Mouse (Mus musculus) limb, embryonic 13.5 days (tissue): ENCODE measurements at regions not wholly inside any gene's neighbourhood (a gene's known extent, or its start where the extent isn't known, plus 50 kb on each side); places are given as distances from the start of the nearest gene placed in this dataset.

Source experiments
- ATAC-seq: fragments of 200-750 bp; cut with Nextera tagmentation; 2 replicates; pipeline ENCODE4 v1.8.0; 2017; ENCODE audit warnings: low read depth, moderate number of reproducible peaks, moderate TSS enrichment; ENCODE audit not compliant: low FRiP score
- H3K27ac ChIP-seq: fragments of 300-500 bp; sonication (generic); 2 replicates; pipeline ENCODE4 v1.5.1; 2015; ENCODE audit warnings: inconsistent platforms, mild to moderate bottlenecking, moderate library complexity
- H3K27me3 ChIP-seq: fragments of 300-500 bp; sonication (generic); 2 replicates; pipeline ENCODE4 v1.6.1; 2015; ENCODE audit warnings: mild to moderate bottlenecking, inconsistent platforms
- H3K36me3 ChIP-seq: fragments of 300-500 bp; sonication (generic); 2 replicates; pipeline ENCODE4 v1.6.1; 2015; ENCODE audit warnings: inconsistent platforms, mild to moderate bottlenecking, moderate library complexity
- H3K4me1 ChIP-seq: fragments of 300-500 bp; sonication (generic); 2 replicates; pipeline ENCODE4 v1.6.1; 2015; ENCODE audit warnings: inconsistent platforms
- H3K4me2 ChIP-seq: fragments of 300-500 bp; sonication (generic); replicated peaks from 2 replicates; pipeline ENCODE4 v1.6.1; 2015; ENCODE audit warnings: inconsistent platforms, mild to moderate bottlenecking, moderate library complexity
- H3K4me3 ChIP-seq: fragments of 300-500 bp; sonication (generic); 2 replicates; pipeline ENCODE4 v1.5.1; 2015; ENCODE audit warnings: moderate library complexity, mild to moderate bottlenecking, inconsistent platforms
- H3K9ac ChIP-seq: fragments of 300-500 bp; sonication (generic); 2 replicates; pipeline ENCODE4 v1.6.1; 2015; ENCODE audit warnings: mild to moderate bottlenecking, inconsistent platforms
- H3K9me3 ChIP-seq: fragments of 300-500 bp; sonication (generic); 2 replicates; pipeline ENCODE4 v1.6.1; 2016; ENCODE audit warnings: inconsistent platforms
- WGBS: fragments of 180-500 bp; shearing (Covaris S2); methylation state at CpG from one replicate; pipeline ENCODE4 v1.1.7; 2015; 5-methylcytosine and 5-hydroxymethylcytosine counted together

- no peaks in the 10 kb centered on the region for H3K9me3 ChIP-seq
- H3K4me2 ChIP-seq: no peak overlapping the region
- 66% methylated on average over 2 of the region's 2 CpGs for WGBS
- no peak overlapping the region for H3K27ac ChIP-seq
- no peaks in the 10 kb centered on the region for H3K4me1 ChIP-seq
- no peaks in the 10 kb centered on the region for H3K36me3 ChIP-seq
- H3K4me3 ChIP-seq: no peak overlapping the region
- no peaks in the 10 kb centered on the region for H3K27me3 ChIP-seq
- ATAC-seq: no peak
- no peak overlapping the region for H3K9ac ChIP-seq
Observed at GRCm38 (mm10) chr1:124793026-124793425, 642.5 kb downstream of the Actr3 start.

GRCm38 (mm10) chr1:124790646-124791045, 644.9 kb downstream of the Actr3 start:
- 42% methylated on average over 2 of the region's 2 CpGs for WGBS
- no peaks in the 10 kb centered on the region for H3K27me3 ChIP-seq
- no peaks in the 10 kb centered on the region for H3K9me3 ChIP-seq
- H3K36me3 ChIP-seq: no peaks in the 10 kb centered on the region
- H3K4me3 ChIP-seq: no peak overlapping the region
- H3K9ac ChIP-seq: no peak overlapping the region
- no peaks in the 10 kb centered on the region for H3K4me1 ChIP-seq
- no peak for ATAC-seq
- H3K4me2 ChIP-seq: no peak overlapping the region
- no peak overlapping the region for H3K27ac ChIP-seq

- Histone ChIP-seq H3K4me3 (no peak overlapping the region), H3K27me3 (no peaks in the 10 kb centered on the region), H3K4me2 (no peak overlapping the region), H3K36me3 (no peaks in the 10 kb centered on the region), H3K4me1 (no peaks in the 10 kb centered on the region), H3K9me3 (no peaks in the 10 kb centered on the region), H3K27ac (no peak overlapping the region), H3K9ac (no peak overlapping the region)
- 90% methylated on average over 3 of the region's 3 CpGs for WGBS
- no peak for ATAC-seq
Observed at GRCm38 (mm10) chr1:124790130-124790529, 645.4 kb downstream of the Actr3 start.

- 89% methylated on average over 2 of the region's 2 CpGs for WGBS
Observed at GRCm38 (mm10) chr1:124783066-124783465, 652.5 kb downstream of the Actr3 start.

GRCm38 (mm10) chr1:124777685-124778084, 657.8 kb downstream of the Actr3 start:
- no peak for ATAC-seq
- 91% methylated on average over 2 of the region's 2 CpGs for WGBS
- Histone ChIP-seq H3K36me3 (no peaks in the 10 kb centered on the region), H3K27ac (no peak overlapping the region), H3K4me1 (no peaks in the 10 kb centered on the region), H3K4me3 (no peak overlapping the region), H3K9me3 (no peaks in the 10 kb centered on the region), H3K27me3 (no peaks in the 10 kb centered on the region), H3K4me2 (no peak overlapping the region), H3K9ac (no peak overlapping the region)

More at GRCm38 (mm10) chr1:124783066-124783465, 652.5 kb downstream of the Actr3 start:
- Histone ChIP-seq H3K36me3 (no peaks in the 10 kb centered on the region), H3K4me2 (no peak overlapping the region), H3K9me3 (no peaks in the 10 kb centered on the region), H3K27ac (no peak overlapping the region), H3K4me1 (no peaks in the 10 kb centered on the region), H3K4me3 (no peak overlapping the region), H3K27me3 (no peaks in the 10 kb centered on the region), H3K9ac (no peak overlapping the region)
- no peak for ATAC-seq

GRCm38 (mm10) chr1:124756721-124757120, 678.8 kb downstream of the Actr3 start:
- H3K36me3 ChIP-seq: no peaks in the 10 kb centered on the region
- H3K27me3 ChIP-seq: no peaks in the 10 kb centered on the region
- H3K4me2 ChIP-seq: no peak overlapping the region
- no peaks in the 10 kb centered on the region for H3K9me3 ChIP-seq
- no peak overlapping the region for H3K4me3 ChIP-seq
- no peaks in the 10 kb centered on the region for H3K4me1 ChIP-seq
- no peak overlapping the region for H3K9ac ChIP-seq
- H3K27ac ChIP-seq: no peak overlapping the region
- ATAC-seq: no peak

GRCm38 (mm10) chr1:124739777-124740176, 694.4 kb upstream of the Dpp10 start:
- H3K9ac ChIP-seq: no peak overlapping the region
- H3K9me3 ChIP-seq: no peaks in the 10 kb centered on the region
- 77% methylated on average over 3 of the region's 3 CpGs for WGBS
- H3K27ac ChIP-seq: no peak overlapping the region
- H3K4me1 ChIP-seq: no peaks in the 10 kb centered on the region
- H3K4me3 ChIP-seq: no peak overlapping the region
- H3K27me3 ChIP-seq: no peaks in the 10 kb centered on the region
- ATAC-seq: no peak
- H3K4me2 ChIP-seq: no peak overlapping the region
- no peaks in the 10 kb centered on the region for H3K36me3 ChIP-seq

- Histone ChIP-seq H3K4me2 (no peak overlapping the region), H3K9me3 (no peaks in the 10 kb centered on the region), H3K4me1 (no peaks in the 10 kb centered on the region), H3K27me3 (no peaks in the 10 kb centered on the region), H3K9ac (no peak overlapping the region), H3K36me3 (no peaks in the 10 kb centered on the region), H3K4me3 (no peak overlapping the region), H3K27ac (no peak overlapping the region)
- peak; percentile 61; the same call in 1 of the 2 replicates for ATAC-seq
Observed at GRCm38 (mm10) chr1:124730364-124730763, 685.0 kb upstream of the Dpp10 start.

- no peaks in the 10 kb centered on the region for H3K9me3 ChIP-seq
- 0% methylated on average over 1 of the region's 1 CpGs for WGBS
- no peak overlapping the region for H3K27ac ChIP-seq
- H3K4me1 ChIP-seq: no peaks in the 10 kb centered on the region
- no peak overlapping the region for H3K4me2 ChIP-seq
- H3K4me3 ChIP-seq: no peak overlapping the region
- no peaks in the 10 kb centered on the region for H3K27me3 ChIP-seq
- H3K36me3 ChIP-seq: no peaks in the 10 kb centered on the region
- no peak for ATAC-seq
- no peak overlapping the region for H3K9ac ChIP-seq
Observed at GRCm38 (mm10) chr1:124718065-124718464, 672.7 kb upstream of the Dpp10 start.

- Histone ChIP-seq H3K4me3 (no peak overlapping the region), H3K27me3 (no peaks in the 10 kb centered on the region), H3K36me3 (no peaks in the 10 kb centered on the region), H3K4me2 (no peak overlapping the region), H3K4me1 (no peaks in the 10 kb centered on the region), H3K9ac (no peak overlapping the region), H3K9me3 (no peaks in the 10 kb centered on the region), H3K27ac (no peak overlapping the region)
- no peak for ATAC-seq
- 82% methylated on average over 2 of the region's 2 CpGs for WGBS
Observed at GRCm38 (mm10) chr1:124706246-124706645, 660.9 kb upstream of the Dpp10 start.

- no peaks in the 10 kb centered on the region for H3K9me3 ChIP-seq
- H3K27ac ChIP-seq: no peak overlapping the region
- no peaks in the 10 kb centered on the region for H3K36me3 ChIP-seq
- no peak overlapping the region for H3K9ac ChIP-seq
- ATAC-seq: no peak
- H3K27me3 ChIP-seq: no peaks in the 10 kb centered on the region
- H3K4me2 ChIP-seq: no peak overlapping the region
- 28% methylated on average over 2 of the region's 2 CpGs for WGBS
- H3K4me3 ChIP-seq: no peak overlapping the region
- no peaks in the 10 kb centered on the region for H3K4me1 ChIP-seq
Observed at GRCm38 (mm10) chr1:124674420-124674819, 629.1 kb upstream of the Dpp10 start.

- H3K4me1 ChIP-seq: no peaks in the 10 kb centered on the region
- no peaks in the 10 kb centered on the region for H3K36me3 ChIP-seq
- ATAC-seq: no peak
- no peaks in the 10 kb centered on the region for H3K27me3 ChIP-seq
- no peak overlapping the region for H3K27ac ChIP-seq
- H3K9ac ChIP-seq: no peak overlapping the region
- no peaks in the 10 kb centered on the region for H3K9me3 ChIP-seq
- H3K4me2 ChIP-seq: no peak overlapping the region
- no peak overlapping the region for H3K4me3 ChIP-seq
Observed at GRCm38 (mm10) chr1:124652872-124653271, 607.5 kb upstream of the Dpp10 start.

GRCm38 (mm10) chr1:124652251-124652861, 607.0 kb upstream of the Dpp10 start:
- no peak overlapping the region for H3K9ac ChIP-seq
- no peaks in the 10 kb centered on the region for H3K9me3 ChIP-seq
- no peaks in the 10 kb centered on the region for H3K36me3 ChIP-seq
- no peaks in the 10 kb centered on the region for H3K4me1 ChIP-seq
- WGBS: 56% methylated on average over 3 of the region's 3 CpGs
- H3K27me3 ChIP-seq: no peaks in the 10 kb centered on the region
- no peak for ATAC-seq
- H3K4me2 ChIP-seq: no peak overlapping the region
- H3K4me3 ChIP-seq: no peak overlapping the region
- no peak overlapping the region for H3K27ac ChIP-seq
